Mouse (Mus musculus) megakaryocyte, embryonic 14.5 days (primary cell): ENCODE results near the gene Actg1.

Source experiments
- FLI1 ChIP-seq: IDR thresholded peaks from 2 replicates; pipeline ENCODE4 v1.6.1; 2012; ENCODE audit warnings: low read length, inconsistent platforms, mixed read lengths
- GATA1 ChIP-seq: IDR thresholded peaks from 3 replicates; pipeline ENCODE4 v1.6.1; 2012; ENCODE audit warnings: mixed read lengths, low read length, inconsistent platforms, borderline replicate concordance

GRCm38 (mm10) chr11:120341661-120342060 lies 6.7 kb downstream of the Actg1 start:
- TF ChIP-seq GATA1 (no peak), FLI1 (no peak)
